Mouse (Mus musculus): ENCODE measurements at regions not wholly inside any gene's neighbourhood (a gene's known extent, or its start where the extent isn't known, plus 50 kb on each side); places are given as distances from the start of the nearest gene placed in this dataset.

DNA sequence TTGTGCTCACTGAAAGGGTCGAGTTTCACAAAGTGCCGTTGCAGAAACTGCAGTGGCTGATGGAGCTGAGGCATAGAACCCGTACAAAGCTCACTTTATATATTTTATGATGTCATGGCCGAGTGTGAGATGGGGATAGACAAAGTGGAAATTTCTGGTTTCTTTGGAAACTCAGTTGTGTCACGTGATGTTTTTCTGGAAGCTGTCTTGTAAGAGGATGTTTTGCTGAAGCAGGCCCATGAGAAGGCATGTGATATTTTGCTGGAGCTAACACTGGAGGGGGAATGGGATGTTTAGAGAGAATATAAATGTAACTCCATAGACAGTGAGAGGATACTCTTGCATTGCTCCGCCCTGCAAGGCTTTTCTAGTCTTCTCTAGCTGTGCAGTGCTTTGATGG is 311.7 kb downstream of the Tmem132b start:
- intact Hi-C loops (cut with DNase I): no loop called here

- intact Hi-C loops (cut with DNase I): no loop called here
Observed at GRCm38 (mm10) chr5:125849722-125850121, 318.1 kb downstream of the Tmem132b start.

DNA sequence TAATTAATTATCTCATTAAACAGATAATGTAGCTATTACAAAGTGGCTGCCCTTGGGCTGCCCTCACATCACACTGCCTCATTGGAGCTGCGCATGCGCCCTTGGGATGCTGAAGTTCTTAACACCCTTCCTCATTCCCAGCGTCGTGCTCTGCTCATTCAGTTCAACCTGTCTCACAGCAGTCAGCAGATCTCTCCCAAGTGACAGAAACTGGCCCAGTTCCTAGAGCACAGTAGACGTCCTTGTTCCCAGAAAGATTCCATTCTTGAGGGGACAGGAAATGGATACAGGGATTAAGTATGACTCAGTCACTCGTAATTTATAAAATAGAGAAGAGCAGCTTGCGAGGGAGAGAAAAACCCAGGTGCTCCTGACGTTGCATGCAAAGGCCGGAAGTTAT is 344.7 kb downstream of the Tmem132b start:
- intact Hi-C loops (cut with DNase I): no loop called here

- intact Hi-C loops (cut with DNase I): no loop called here
Observed at GRCm38 (mm10) chr5:125888840-125889239, 357.3 kb downstream of the Tmem132b start.

DNA sequence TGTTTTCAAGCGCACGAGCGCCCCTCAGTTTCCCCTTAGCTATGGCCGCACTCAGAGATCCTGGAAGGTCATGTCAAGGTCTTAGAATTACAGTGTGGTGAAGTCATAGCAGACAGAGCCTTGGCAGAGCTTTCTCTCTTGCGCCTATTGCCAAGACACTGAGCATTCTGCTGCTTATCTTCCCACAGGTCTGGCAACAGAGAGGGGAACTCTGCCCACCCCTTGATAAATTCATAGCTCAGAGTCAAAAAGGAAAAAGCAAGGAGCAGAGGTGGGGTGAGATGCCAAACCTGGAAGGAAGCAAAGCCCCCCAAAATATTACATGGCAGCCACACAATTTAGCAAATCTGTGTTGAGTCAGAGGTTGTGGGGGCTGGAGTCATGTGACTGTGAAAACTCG is 362.3 kb downstream of the Tmem132b start:
- intact Hi-C loops (cut with DNase I): no loop called here

- intact Hi-C loops (cut with DNase I): no loop called here
Observed at GRCm38 (mm10) chr5:125902038-125902437, 370.5 kb downstream of the Tmem132b start.

- intact Hi-C loops (cut with DNase I): no loop called here
Observed at GRCm38 (mm10) chr5:125904426-125904825, 372.9 kb downstream of the Tmem132b start.

DNA sequence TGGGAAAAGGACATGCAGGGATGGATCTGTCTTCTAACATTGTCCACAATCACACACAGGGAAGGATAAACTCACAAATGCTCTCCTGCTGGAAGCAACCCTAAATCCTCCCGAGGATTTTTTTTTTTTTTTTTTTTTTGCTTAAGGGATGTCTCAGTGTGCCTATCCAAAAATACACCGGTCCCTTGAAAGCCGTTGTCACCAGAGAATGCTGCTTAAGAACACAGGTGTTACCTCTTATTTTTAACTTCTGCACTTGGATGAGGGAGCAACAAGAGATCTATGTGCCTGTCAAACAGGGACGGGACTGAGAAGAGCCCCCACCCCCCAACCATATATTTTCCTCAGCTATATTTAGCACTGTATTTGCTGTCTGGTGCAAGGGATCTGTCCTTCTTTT is 375.8 kb downstream of the Tmem132b start:
- intact Hi-C loops (cut with DNase I): no loop called here

DNA sequence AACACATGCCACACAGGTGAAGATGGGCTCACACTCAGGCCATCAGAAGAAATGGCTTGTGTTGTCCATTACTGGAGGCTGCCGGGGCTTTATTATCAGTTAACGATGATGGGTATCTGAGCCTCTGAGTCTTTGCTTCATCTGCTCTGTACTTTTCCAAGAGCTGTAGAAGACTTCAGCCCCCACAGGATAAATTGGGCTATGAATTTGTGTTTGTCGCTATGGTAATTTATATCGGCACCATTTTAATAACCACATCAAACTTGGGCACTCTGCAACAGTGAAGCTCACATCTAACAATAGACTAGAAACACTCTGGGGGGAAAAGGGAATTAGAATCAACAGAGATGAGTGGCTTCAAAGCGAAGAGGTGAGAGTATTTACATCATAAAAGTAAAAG is 376.3 kb downstream of the Tmem132b start:
- intact Hi-C loops (cut with DNase I): no loop called here

DNA sequence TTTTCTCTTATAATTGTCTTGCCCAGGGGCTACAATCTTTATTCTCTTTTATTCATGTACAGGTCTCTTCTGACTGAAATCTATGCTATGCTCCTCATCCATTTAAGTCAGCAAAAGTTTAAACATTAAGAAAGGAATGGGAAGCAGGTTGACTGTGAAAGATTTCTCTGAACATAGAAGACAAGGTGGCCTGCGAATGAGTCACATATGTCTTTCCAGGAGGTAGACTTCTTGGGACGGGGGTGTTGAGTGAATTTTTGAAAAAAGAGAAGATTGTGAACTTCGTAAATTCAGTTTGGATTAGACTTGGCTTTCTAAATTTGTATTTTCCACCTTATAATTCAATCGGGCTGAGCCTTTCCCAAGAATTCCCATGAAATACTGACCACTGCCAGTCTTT is 384.3 kb downstream of the Tmem132b start:
- intact Hi-C loops (cut with DNase I): no loop called here

DNA sequence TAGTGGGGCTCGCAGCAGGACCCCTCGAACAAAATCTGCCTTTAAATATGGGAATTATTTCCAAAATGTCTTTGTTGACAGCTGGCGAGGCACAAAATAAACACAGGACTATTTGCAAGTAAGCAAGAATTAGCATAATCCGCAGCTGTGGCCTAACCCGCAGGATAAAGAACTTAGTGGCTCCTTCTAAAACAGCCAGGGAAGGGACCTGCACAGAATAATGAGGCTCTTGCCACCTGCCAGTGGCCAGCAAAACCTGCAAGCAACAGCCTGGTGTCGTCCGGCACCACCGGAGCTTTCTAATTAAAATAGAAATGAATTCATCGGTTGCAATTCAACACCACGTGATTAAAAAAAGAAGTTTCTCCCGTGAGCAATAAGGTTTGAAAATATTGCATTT is 389.4 kb downstream of the Tmem132b start:
- intact Hi-C loops (cut with DNase I): no loop called here

- intact Hi-C loops (cut with DNase I): no loop called here
Observed at GRCm38 (mm10) chr5:125925856-125926497, 394.4 kb downstream of the Tmem132b start.

GRCm38 (mm10) chr5:125931502-125931901 is 399.9 kb downstream of the Tmem132b start:
- intact Hi-C loops (cut with DNase I): no loop called here

- intact Hi-C loops (cut with DNase I): no loop called here
Observed at GRCm38 (mm10) chr5:125939416-125939815, 407.8 kb downstream of the Tmem132b start.

GRCm38 (mm10) chr5:125946729-125947128 is 415.2 kb downstream of the Tmem132b start:
- intact Hi-C loops (cut with DNase I): no loop called here

GRCm38 (mm10) chr5:125951641-125952040 is 420.1 kb downstream of the Tmem132b start:
- intact Hi-C loops (cut with DNase I): no loop called here

GRCm38 (mm10) chr5:125964039-125964438 is 432.5 kb downstream of the Tmem132b start:
- intact Hi-C loops (cut with DNase I): loop anchor here (5.0 kb wide), 1 partner anchor 437 kb away; no protein-coding TSS in a partner anchor

- intact Hi-C loops (cut with DNase I): no loop called here
Observed at GRCm38 (mm10) chr5:125968151-125968550, 436.6 kb downstream of the Tmem132b start.

DNA sequence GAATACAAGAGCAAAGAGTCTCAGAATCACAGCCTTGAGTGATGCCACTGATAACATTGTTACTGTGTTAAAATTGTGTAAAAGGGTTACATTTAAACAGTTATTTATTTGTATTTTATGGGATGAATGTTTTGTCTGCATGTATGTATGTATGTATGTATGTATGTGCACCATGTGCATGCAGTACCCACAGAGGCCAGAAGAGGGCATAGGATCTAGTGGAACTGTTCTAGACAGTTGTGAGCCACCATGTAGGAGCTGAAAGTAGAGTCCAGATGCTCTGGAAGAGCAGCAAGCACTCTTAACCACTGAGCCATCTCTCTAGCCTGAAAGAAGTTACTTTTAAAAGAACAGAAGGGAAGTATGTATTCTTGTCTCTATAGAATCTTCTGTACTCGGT is 442.5 kb downstream of the Tmem132b start:
- intact Hi-C loops (cut with DNase I): no loop called here

DNA sequence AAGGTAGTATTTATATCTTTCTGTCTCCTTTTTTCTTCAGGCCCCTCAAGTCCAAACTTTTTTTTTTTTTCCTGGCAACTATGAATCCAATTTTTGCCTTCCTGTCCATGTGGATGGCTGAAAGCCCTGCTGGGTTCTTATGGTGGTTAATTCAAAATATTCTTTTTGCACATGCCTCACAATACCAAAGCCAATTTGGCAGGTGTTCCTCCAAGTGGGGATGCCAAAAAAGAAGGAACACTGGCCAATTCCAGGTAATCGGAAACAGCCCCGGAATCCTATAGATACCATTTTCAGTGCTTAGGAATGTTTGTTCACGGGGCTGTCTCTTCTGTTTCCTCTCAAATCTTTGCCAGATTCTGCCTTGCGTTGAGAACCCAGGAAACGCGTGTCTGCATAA is 448.2 kb downstream of the Tmem132b start:
- intact Hi-C loops (cut with DNase I): no loop called here

DNA sequence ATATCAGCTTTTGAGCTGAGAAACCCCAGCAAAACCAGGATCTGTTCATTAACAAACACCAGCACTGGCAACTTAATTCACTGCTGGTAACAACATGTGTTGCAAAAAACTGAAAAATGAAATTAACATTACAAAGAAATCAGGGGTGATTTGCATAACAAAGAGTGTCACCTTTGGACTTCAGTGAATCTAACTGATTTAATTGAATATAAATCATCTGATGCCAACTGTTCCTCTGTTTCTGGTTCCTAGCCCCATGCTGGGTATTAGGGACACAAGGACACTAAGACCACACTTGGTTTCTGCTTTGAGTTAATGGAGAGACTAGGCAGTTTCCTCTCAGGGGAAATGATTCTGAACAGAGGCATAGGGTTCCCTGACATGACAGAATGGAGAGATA is 453.8 kb downstream of the Tmem132b start:
- intact Hi-C loops (cut with DNase I): no loop called here

- intact Hi-C loops (cut with DNase I): no loop called here
Observed at GRCm38 (mm10) chr5:125997173-125997572, 465.6 kb downstream of the Tmem132b start.

GRCm38 (mm10) chr5:126007871-126008270 is 476.3 kb downstream of the Tmem132b start:
- intact Hi-C loops (cut with DNase I): no loop called here

DNA sequence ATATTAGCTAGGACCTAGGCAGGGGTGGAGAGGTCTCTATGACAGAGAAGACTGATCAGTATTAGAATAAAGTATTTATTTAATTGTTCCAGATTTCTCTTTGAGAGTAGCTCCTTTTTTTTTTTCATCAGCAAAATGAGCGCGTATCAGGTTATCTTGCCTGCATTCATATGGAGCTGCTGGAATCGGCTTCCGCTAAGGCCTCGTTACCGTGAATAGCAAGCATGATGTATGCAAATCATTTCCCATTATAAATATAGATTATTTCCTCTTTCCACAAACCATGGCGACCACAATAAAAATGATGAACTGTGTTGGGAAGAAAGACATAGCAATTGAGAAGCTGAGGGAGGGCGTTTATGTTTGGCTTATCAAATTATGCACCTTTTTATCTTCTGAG is 476.7 kb downstream of the Tmem132b start:
- intact Hi-C loops (cut with DNase I): no loop called here
